Mouse (Mus musculus) neural tube, embryonic 10.5 days (tissue): Measurements from ENCODE around the gene Dcx.

Experiments
- DNase-seq: peaks from one replicate; pipeline ENCODE4 v3.0.0-alpha.2; 2017; ENCODE audit warnings: low spot score; ENCODE audit errors: extremely low spot score

Gene Dcx

GRCm38 (mm10) chrX:143827212-143827611 lies 105.9 kb downstream of the Dcx start, which contains the start of gene Capn6:
Capn6 (minus strand) TSS chrX:143827414.
- peak; percentile 21 for DNase-seq

- no peak for DNase-seq
Measured at GRCm38 (mm10) chrX:143826521-143826920, 106.6 kb downstream of the Dcx start.

- DNase-seq: no peak
Measured at GRCm38 (mm10) chrX:143818961-143819360, 114.2 kb downstream of the Dcx start.

- DNase-seq: no peak
Measured at GRCm38 (mm10) chrX:143815948-143816347, 117.2 kb downstream of the Dcx start.
